Mouse (Mus musculus) spleen, adult 2 months (tissue): ENCODE data around the gene Ccdc92. TPM values are rescaled to one million over a fixed set of nuclear protein-coding genes. Genes with fewer than 3 reads are reported as not detected.

Experiments
- DNase-seq, 2 experiments: peaks; one replicate each; pipeline versions ENCODE4 v3.0.0 to v3.0.0-alpha.2; 2012 to 2021; ENCODE audit warnings: low spot score in 2 of 2, low read depth in 1 of 2
- H3K27ac ChIP-seq: fragments of 200-500 bp; 2 replicates; pipeline ENCODE4 v1.5.1; 2012; ENCODE audit warnings: low read length, inconsistent platforms; ENCODE audit not compliant: insufficient read depth
- H3K27me3 ChIP-seq: fragments of 200-500 bp; 2 replicates; pipeline ENCODE4 v1.6.1; 2012; ENCODE audit warnings: mild to moderate bottlenecking, moderate library complexity, low read length, inconsistent platforms; ENCODE audit not compliant: control insufficient read depth, insufficient read depth
- H3K36me3 ChIP-seq: fragments of 200-500 bp; 2 replicates; pipeline ENCODE4 v1.6.1; 2012; ENCODE audit warnings: mild to moderate bottlenecking, low read length, inconsistent platforms; ENCODE audit not compliant: control insufficient read depth, insufficient read depth
- H3K4me1 ChIP-seq: fragments of 200-500 bp; 2 replicates; pipeline ENCODE4 v1.6.1; 2011; ENCODE audit warnings: inconsistent platforms; ENCODE audit not compliant: control insufficient read depth, insufficient read depth, insufficient read length
- H3K4me3 ChIP-seq: fragments of 200-500 bp; 2 replicates; pipeline ENCODE4 v1.5.1; 2011; ENCODE audit warnings: mild to moderate bottlenecking, inconsistent platforms; ENCODE audit not compliant: insufficient read depth, insufficient read length; ENCODE audit errors: extremely low read depth
- CTCF ChIP-seq: fragments of 200-500 bp; IDR thresholded peaks from 2 replicates; pipeline ENCODE4 v1.5.1; 2011; ENCODE audit warnings: mild to moderate bottlenecking, inconsistent platforms; ENCODE audit not compliant: insufficient read depth, insufficient read length, insufficient replicate concordance; ENCODE audit errors: extremely low read depth
- POLR2A ChIP-seq: fragments of 200-500 bp; IDR thresholded peaks from 2 replicates; pipeline ENCODE4 v1.6.1; 2011; ENCODE audit warnings: low read depth, low read length, inconsistent platforms
- whole genome bisulfite sequencing: fragments of 180-500 bp; shearing (Covaris S2); methylation state at CpG from one replicate; pipeline ENCODE4 v1.1.7; 2018; 5-methylcytosine and 5-hydroxymethylcytosine counted together
- polyA plus RNA-seq: library from polyadenylated mRNA; depleted of rRNA; stranded (reverse); fragments of >200 nt; gene quantifications from 2 replicates; pipeline ENCODE4 v1.2.3, GENCODE M21; 2012; rRNA removed

The Ccdc92 gene
- polyA plus RNA-seq, 1 experiment, result 4.9 TPM

GRCm38 (mm10) chr5:124785650-124786049 lies 76.6 kb downstream of the Ccdc92 start:
- peak; percentile 32; the same call in 1 of the 2 replicates for TF ChIP-seq CTCF
- no peak for TF ChIP-seq POLR2A
- H3K4me3 ChIP-seq, result no peak overlapping the region
- H3K4me1 ChIP-seq, result no peaks in the 10 kb centered on the region
- DNase-seq, result no peak
- H3K27ac ChIP-seq, result no peak overlapping the region
- H3K36me3 ChIP-seq, result no peaks in the 10 kb centered on the region
- H3K27me3 ChIP-seq, result no peaks in the 10 kb centered on the region
- WGBS, result 81% methylated on average over 7 of the region's 7 CpGs

Other genes with a start within 250 kb of the Ccdc92 start
- 35.7 and 36.2 TPM in 2 replicates for gene Atp6v0a2, start 233.8 kb downstream of the Ccdc92 start, polyA plus RNA-seq
- 0.02 and 0.06 TPM in 2 replicates for gene Dnah10, start 137.3 kb downstream of the Ccdc92 start, polyA plus RNA-seq
- gene Zfp664, start 267 bp upstream of the Ccdc92 start, polyA plus RNA-seq, result 7.9 and 10.1 TPM in 2 replicates
- 0.54 and 0.93 TPM in 2 replicates for gene Rflna, start 140.8 kb upstream of the Ccdc92 start, polyA plus RNA-seq